In genomic region chr3:89534566-89535097, GRCm38 (mm10) we compare ENCODE assay signal across 10 mouse cellular contexts. TPM values are rescaled to one million over a fixed set of nuclear protein-coding genes. Genes with fewer than 3 reads are reported as not detected.
A peak's percentile ranks its signal among the peaks of the same experiment; 100 is the strongest.
DNase-seq lines count a peak whose midpoint lies in the region; ATAC-seq and TF ChIP-seq lines count a peak whose summit lies in the region.
"Had no signal": no experiment of that assay in that cellular context is flagged by ENCODE, and none has a peak within 500 bp of the region (broad histone marks: within the 10 kb centered on the region; RNA-seq: fewer than 3 reads in every experiment).

No protein-coding gene starts in this region.

- no peaks in the 10 kb centered on the region for H3K27me3 ChIP-seq in forebrain, embryonic 13.5 days
- no peaks in the 10 kb centered on the region for H3K27me3 ChIP-seq in forebrain, embryonic 11.5 days (ENCODE audit: control insufficient read depth, insufficient read depth, low read length)
- H3K27me3 ChIP-seq in heart, postnatal 0 days (ENCODE audit: control insufficient read depth, insufficient read depth, low read length), result peaks cover 53% of the 10 kb centered on the region
- no peaks in the 10 kb centered on the region for H3K27me3 ChIP-seq in limb, embryonic 10.5 days (ENCODE audit: low read depth, poor library complexity, severe bottlenecking)
- H3K27me3 ChIP-seq: limb, embryonic 13.5 days; stomach, embryonic 15.5 days had no signal

- DNase-seq in forebrain, embryonic 11.5 days (ENCODE audit: low spot score), result no peak
- peak; percentile 56 for DNase-seq in right cerebral cortex, postnatal 4 days
- no peak for DNase-seq in right cerebral cortex, adult 2 months (ENCODE audit: low spot score in 2 of 2)
- DNase-seq in heart, postnatal 0 days (ENCODE audit: low spot score), result peak; percentile 40
- peak; percentile 24 for DNase-seq in ovary, postnatal 10 days (ENCODE audit: low spot score)
- no peak for DNase-seq in embryo, embryonic 10 days (ENCODE audit: low spot score)
- no peak for DNase-seq in limb, embryonic 10.5 days (ENCODE audit: low spot score)

- H3K36me3 ChIP-seq in forebrain, embryonic 13.5 days (ENCODE audit: poor library complexity, severe bottlenecking), result no peaks in the 10 kb centered on the region
- H3K36me3 ChIP-seq in forebrain, embryonic 11.5 days (ENCODE audit: control insufficient read depth, insufficient read depth, low read length), result no peaks in the 10 kb centered on the region
- no peaks in the 10 kb centered on the region for H3K36me3 ChIP-seq in heart, postnatal 0 days (replicated peaks; ENCODE audit: control insufficient read depth, insufficient read depth, low read length)
- no peaks in the 10 kb centered on the region for H3K36me3 ChIP-seq in limb, embryonic 10.5 days
- H3K36me3 ChIP-seq: limb, embryonic 13.5 days; stomach, embryonic 15.5 days had no signal

- H3K27ac ChIP-seq in forebrain, embryonic 13.5 days, result peak overlapping the region; percentile 67
- no peak overlapping the region for H3K27ac ChIP-seq in forebrain, embryonic 11.5 days (ENCODE audit: low read depth, low read length)
- no peak overlapping the region for H3K27ac ChIP-seq in heart, postnatal 0 days (ENCODE audit: low read depth)
- no peak overlapping the region for H3K27ac ChIP-seq in limb, embryonic 10.5 days
- H3K27ac ChIP-seq: limb, embryonic 13.5 days; stomach, embryonic 15.5 days had no signal

- WGBS in forebrain, embryonic 13.5 days, result 40% methylated on average over 6 of the region's 6 CpGs
- WGBS in forebrain, embryonic 11.5 days, result 59% methylated on average over 6 of the region's 6 CpGs
- 11% methylated on average over 6 of the region's 6 CpGs for WGBS in heart, postnatal 0 days
- 56% methylated on average over 6 of the region's 6 CpGs for WGBS in limb, embryonic 10.5 days

- H3K4me1 ChIP-seq in forebrain, embryonic 13.5 days, result peaks cover 20% of the 10 kb centered on the region
- no peaks in the 10 kb centered on the region for H3K4me1 ChIP-seq in forebrain, embryonic 11.5 days (replicated peaks; ENCODE audit: control insufficient read depth, insufficient read depth, low read length)
- peaks cover 16% of the 10 kb centered on the region for H3K4me1 ChIP-seq in heart, postnatal 0 days (ENCODE audit: control insufficient read depth, insufficient read depth)
- H3K4me1 ChIP-seq in limb, embryonic 10.5 days, result peaks cover 6% of the 10 kb centered on the region; the same call in 1 of the 2 replicates

- H3K4me2 ChIP-seq in forebrain, embryonic 13.5 days, result no peak overlapping the region
- no peak overlapping the region for H3K4me2 ChIP-seq in forebrain, embryonic 11.5 days (ENCODE audit: low read depth, low read length, severe bottlenecking)
- no peak overlapping the region for H3K4me2 ChIP-seq in heart, postnatal 0 days (ENCODE audit: low read depth, low read length)
- H3K4me2 ChIP-seq: limb, embryonic 13.5 days; stomach, embryonic 15.5 days had no signal

- no peak overlapping the region for H3K4me3 ChIP-seq in forebrain, embryonic 13.5 days
- H3K4me3 ChIP-seq in forebrain, embryonic 11.5 days (ENCODE audit: low read depth, low read length), result no peak overlapping the region
- no peak overlapping the region for H3K4me3 ChIP-seq in heart, postnatal 0 days (ENCODE audit: low read depth, low read length)
- H3K4me3 ChIP-seq in limb, embryonic 10.5 days, result no peak overlapping the region
- H3K4me3 ChIP-seq: limb, embryonic 13.5 days; stomach, embryonic 15.5 days had no signal

- TF ChIP-seq CTCF in heart, postnatal 0 days (IDR thresholded peaks at IDR 0.05; ENCODE audit: low read depth), result no peak

- H3K9me3 ChIP-seq in forebrain, embryonic 13.5 days (replicated peaks), result no peaks in the 10 kb centered on the region
- no peaks in the 10 kb centered on the region for H3K9me3 ChIP-seq in forebrain, embryonic 11.5 days (ENCODE audit: control insufficient read depth, low read length)
- H3K9me3 ChIP-seq in heart, postnatal 0 days (replicated peaks; ENCODE audit: control insufficient read depth, low read length), result no peaks in the 10 kb centered on the region
- no peaks in the 10 kb centered on the region for H3K9me3 ChIP-seq in limb, embryonic 10.5 days (replicated peaks)
- H3K9me3 ChIP-seq: limb, embryonic 13.5 days; stomach, embryonic 15.5 days had no signal

- TF ChIP-seq EP300 in heart, postnatal 0 days (IDR thresholded peaks at IDR 0.05; ENCODE audit: low read depth), result no peak

- no peak overlapping the region for H3K9ac ChIP-seq in forebrain, embryonic 13.5 days
- no peak overlapping the region for H3K9ac ChIP-seq in forebrain, embryonic 11.5 days (ENCODE audit: low read length)
- H3K9ac ChIP-seq in heart, postnatal 0 days (replicated peaks; ENCODE audit: low read depth, low read length), result no peak overlapping the region
- H3K9ac ChIP-seq: limb, embryonic 13.5 days; stomach, embryonic 15.5 days had no signal

- ATAC-seq in forebrain, embryonic 13.5 days, result peak; percentile 42
- ATAC-seq in forebrain, embryonic 11.5 days (replicated peaks; ENCODE audit: low FRiP score), result no peak
- peak; percentile 80 for ATAC-seq in heart, postnatal 0 days (ENCODE audit: insufficient read depth, low read depth)

RNA-seq across cellular contexts. Expression of gene Kcnn3, which starts 14.7 kb away (rescaled TPM):
- polyA plus RNA-seq in forebrain, embryonic 13.5 days (2015; fragmentation: Nextera tagmentation; extraction: Ambion mirVana), result 3.5 and 4.3 TPM in 2 replicates
- 1.3 and 1.8 TPM in 2 replicates for polyA plus RNA-seq in forebrain, embryonic 11.5 days (2014; fragmentation: Nextera tagmentation; extraction: Ambion mirVana)
- total RNA-seq in heart, postnatal 0 days (2014; rRNA removed; ENCODE audit: low replicate concordance), result 4.7 and 4.9 TPM in 2 replicates
- 1.5 TPM in 2 replicates for polyA plus RNA-seq in heart, postnatal 0 days (2015; fragmentation: Nextera tagmentation; extraction: Ambion mirVana)
- 0.43 and 0.74 TPM in 2 replicates for polyA plus RNA-seq in limb, embryonic 10.5 days (2016; fragmentation: Nextera tagmentation; extraction: Ambion mirVana)

Comparison
In these comparisons a context has a peak if more than half of its experiments do, and no peak if none do; other contexts are left out.
1. DNase-seq: peak in right cerebral cortex, postnatal 4 days (single experiment), heart, postnatal 0 days (single experiment) and ovary, postnatal 10 days (single experiment); none in forebrain, embryonic 11.5 days (single experiment), right cerebral cortex, adult 2 months (0 of 2), embryo, embryonic 10 days (single experiment) and limb, embryonic 10.5 days (single experiment).